Mouse (Mus musculus) c-Kit-negative CD71-positive TER-119-positive erythroid progenitor cells, embryonic 14.5 days (primary cell): ENCODE data around the gene Vegfc.

Experiments
- DNase-seq: peaks from one replicate; pipeline ENCODE4 v3.0.0-alpha.2; 2013; ENCODE audit warnings: low read depth, low spot score

Vegfc gene

DNA sequence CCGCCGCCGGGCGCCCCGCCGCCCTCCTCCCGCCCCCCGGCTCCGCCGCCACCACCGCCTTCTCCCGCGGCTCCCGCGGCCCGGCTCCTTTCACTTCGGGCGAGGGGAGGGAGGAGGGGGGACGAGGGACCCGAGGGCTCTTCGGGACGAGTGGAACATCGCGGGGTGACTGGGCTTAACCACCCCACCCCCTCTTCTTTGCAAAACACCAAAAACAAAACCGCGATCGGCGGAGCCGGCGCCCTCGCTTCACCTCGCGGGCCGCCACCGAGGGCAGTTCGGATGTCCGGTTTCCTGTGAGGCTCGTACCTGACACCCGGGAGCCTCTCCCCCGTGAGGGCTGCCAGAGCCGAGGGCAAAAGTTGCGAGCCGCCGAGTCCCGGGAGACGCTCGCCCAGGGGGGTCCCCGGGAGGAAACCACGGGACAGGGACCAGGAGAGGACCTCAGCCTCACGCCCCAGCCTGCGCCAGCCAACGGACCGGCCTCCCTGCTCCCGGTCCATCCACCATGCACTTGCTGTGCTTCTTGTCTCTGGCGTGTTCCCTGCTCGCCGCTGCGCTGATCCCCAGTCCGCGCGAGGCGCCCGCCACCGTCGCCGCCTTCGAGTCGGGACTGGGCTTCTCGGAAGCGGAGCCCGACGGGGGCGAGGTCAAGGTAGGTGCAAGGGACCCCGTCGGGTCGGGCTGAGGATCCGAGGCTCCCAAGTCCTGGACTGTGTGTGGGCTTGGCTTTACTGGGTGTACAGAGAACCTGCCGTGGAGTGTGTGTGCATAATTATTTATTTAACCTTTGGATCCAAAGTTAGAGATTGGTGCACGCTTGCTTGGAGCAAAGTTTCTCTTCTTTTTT, at the start of gene Vegfc:
TSS of gene Vegfc (plus strand) at position 336 of the 850 bp plus-strand sequence.
- no peak for DNase-seq

- no peak for DNase-seq
Observed at GRCm38 (mm10) chr8:54034584-54034983, 42.8 kb upstream of the Vegfc start.

GRCm38 (mm10) chr8:54042601-54043000, 34.8 kb upstream of the Vegfc start:
- DNase-seq: no peak

- no peak for DNase-seq
Observed at GRCm38 (mm10) chr8:54043468-54043867, 33.9 kb upstream of the Vegfc start.

- no peak for DNase-seq
Observed at GRCm38 (mm10) chr8:54053210-54053609, 24.2 kb upstream of the Vegfc start.

- DNase-seq: no peak
Observed at GRCm38 (mm10) chr8:54065492-54065891, 11.9 kb upstream of the Vegfc start.

- DNase-seq: no peak
Observed at GRCm38 (mm10) chr8:54076301-54076700, 1.1 kb upstream of the Vegfc start.

GRCm38 (mm10) chr8:54076791-54077270, 575 bp upstream of the Vegfc start:
- DNase-seq: no peak

DNA sequence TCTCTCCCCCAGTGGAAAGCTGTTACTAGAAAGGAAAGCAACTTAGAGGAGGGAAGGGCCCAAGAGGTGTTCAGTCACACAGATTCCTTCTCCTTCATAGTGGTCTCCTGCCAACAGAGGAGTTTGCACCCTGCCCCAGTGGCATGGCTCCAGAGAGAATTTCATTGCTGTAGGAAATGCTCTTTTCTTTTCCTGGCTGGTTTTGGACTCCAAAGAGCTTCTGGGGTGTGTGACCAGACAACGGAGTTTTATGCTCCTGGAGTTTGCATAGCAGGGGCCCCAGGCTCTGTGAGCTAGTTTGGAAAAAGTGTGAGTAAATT, 675 bp downstream of the Vegfc start:
- no peak for DNase-seq

DNA sequence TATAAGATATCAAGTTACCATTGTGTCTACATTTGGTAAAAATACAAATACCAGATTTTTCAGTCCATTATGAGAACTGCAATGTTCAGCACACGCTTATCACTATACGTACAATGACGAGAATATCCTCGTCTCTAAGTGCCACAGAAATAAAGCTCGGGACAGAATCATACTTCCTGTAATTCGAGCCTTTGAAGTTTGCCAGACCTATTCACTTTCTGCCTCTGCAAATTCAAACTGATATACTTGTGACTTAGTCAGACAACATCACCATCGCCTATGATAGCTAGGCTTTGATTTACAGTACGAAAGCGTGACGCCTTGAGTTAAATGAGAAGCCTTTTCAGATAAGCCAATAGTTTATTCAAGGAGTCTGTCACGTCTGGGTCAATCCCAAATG, 1.6 kb downstream of the Vegfc start:
- DNase-seq: no peak

DNA sequence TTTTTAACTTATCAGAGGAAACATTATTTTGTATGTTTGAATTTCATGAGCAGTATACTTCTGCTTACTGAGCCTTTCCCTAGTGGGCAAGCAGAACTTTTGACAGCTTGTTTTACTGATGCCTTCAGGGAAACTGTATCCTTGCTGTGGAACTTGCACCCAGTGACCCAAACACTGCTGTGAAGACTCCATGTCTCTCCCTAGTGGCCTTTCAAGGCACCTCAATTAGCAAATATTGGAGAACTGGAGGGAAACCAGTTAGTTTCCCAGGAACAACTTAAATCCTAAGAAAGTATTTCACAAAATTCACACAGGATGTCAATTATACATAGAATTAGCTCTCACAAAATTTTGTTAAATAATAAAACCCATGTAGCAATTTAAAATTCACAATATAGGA, 2.2 kb downstream of the Vegfc start:
- no peak for DNase-seq

GRCm38 (mm10) chr8:54085896-54086295, 8.5 kb downstream of the Vegfc start:
- no peak for DNase-seq

DNA sequence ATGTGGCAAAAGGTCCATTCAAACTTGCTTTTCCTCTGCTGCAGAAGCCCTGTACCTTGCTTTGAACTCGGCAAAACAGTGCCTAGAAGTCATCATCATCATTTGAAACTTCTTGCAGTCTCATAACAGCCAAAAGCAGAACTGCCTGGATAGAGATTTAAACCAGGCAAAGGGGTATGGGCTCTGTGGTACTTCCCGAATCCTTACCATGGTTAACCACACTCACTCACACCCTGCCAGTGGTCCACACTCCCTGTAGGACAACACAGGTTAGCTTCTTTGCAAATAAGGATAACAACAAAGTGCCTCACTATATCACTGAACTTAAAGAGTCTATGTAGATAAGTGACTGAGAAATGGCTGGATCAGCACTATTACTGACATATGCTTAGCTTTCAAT, 9.7 kb downstream of the Vegfc start:
- DNase-seq: no peak

DNA sequence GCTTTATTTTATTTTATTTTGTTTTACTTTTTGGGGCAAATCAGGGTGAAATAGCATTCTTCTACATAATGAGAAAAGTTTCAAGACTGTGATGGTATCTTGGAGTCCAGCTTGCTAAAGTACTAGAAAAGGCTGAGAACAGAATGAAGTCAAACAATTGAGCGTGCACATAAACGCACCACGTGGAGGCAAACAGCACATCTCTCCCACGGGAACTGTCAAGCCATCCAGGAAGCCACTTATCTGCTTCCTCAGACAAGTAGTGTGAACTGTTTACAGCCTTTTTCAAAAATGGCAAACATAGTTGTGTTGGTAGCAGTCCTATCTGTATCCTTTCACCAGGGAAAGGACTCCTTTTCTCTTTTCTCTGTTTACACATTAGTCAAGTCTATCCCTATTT, 11.8 kb downstream of the Vegfc start:
- no peak for DNase-seq

DNA sequence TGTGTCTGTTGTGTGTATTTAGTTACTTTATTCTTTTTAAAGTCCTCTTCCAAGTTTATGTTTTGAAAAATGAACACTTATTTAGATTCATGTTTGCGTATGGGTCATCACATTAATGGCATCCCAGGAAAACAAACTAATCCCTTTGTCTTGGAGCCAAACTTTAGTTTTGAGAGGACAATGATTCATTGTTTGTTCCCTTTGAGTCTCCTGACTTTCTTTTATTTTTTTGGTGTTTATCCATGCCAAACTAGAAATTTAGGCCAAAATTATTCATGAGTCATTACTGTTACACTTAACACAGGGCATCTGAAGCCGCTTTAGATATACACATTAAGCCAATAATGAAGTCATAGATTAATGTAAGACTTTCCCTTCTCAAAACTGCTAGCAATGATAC, 12.5 kb downstream of the Vegfc start:
- no peak for DNase-seq

DNA sequence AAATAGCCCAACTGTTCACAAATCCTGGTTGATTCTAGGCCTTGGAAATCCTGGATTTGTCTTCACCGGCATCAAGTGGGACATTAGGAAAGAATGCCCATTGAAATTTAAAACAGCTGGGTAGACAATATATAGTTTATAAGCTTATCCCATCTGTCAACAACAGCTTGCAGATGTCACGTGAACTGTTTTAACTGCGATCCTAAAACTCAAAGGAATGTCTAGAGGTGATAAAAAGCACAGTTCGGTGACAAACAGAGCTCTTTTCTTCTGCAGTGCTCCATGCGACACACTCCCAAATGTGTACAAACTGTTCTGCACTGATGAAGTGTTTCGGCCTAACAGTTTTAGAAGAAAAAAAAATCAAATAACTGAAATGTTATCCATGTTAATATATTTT, 22.7 kb downstream of the Vegfc start:
- no peak for DNase-seq

DNA sequence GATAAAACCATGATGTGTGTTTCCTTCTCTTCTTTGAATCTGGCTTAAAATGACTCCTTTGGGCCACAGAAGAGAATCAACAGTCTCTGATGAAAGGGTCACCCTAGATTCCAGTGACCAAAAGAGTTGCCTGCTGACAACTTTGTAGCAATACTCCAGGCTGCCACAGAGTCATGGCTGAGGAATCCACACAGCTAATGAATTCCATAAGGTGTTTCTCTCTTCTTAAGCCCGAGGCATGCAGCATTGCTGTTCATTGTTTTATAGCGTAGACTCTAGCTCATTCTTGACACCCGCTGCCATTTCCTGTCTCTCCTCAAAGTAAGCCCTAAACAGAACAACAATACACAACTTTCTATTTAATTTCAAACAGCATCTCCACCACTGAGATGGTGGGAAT, 37.2 kb downstream of the Vegfc start:
- DNase-seq: no peak

DNA sequence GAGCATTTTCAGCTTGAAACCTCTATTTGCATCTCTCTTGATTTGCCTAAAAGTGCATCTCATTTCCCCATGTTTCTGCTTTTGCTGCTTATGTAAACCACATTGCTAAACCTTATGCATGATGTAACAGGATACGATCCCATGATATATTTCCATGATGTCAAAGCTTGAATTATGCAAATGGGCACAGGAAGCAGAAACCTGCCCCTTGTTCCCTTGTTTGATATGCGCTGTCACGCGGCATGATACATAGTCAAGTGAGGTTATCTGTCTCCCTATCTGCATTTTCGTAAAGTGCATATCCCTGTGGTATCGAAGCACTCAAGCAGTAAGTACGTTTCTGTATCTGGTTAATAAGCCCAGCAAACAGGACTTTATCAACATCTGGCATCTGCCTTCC, 42.7 kb downstream of the Vegfc start:
- DNase-seq: no peak

DNA sequence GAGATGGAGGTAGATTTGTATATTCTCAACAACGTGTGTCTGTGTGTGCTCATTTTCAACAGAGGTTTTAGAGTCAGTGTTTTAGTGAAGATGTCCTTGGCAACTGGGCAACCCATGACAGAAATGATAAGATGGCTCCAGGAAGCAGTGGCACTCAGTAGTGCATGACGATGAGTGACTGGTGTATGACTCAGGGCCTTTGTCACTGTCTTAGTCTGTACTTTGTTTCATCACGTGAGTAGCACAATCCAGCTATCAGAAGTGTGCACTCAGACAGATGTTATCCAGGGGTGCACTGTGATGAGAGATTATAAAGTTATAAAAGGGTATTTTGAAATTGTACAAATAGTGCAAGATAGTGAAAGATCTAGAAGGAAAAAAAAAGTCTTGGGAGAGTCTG, 44.5 kb downstream of the Vegfc start:
- no peak for DNase-seq

GRCm38 (mm10) chr8:54122345-54122744, 44.9 kb downstream of the Vegfc start:
- no peak for DNase-seq

- no peak for DNase-seq
Observed at GRCm38 (mm10) chr8:54130558-54130957, 53.2 kb downstream of the Vegfc start.

GRCm38 (mm10) chr8:54153240-54153639, 75.8 kb downstream of the Vegfc start:
- no peak for DNase-seq

- no peak for DNase-seq
Observed at GRCm38 (mm10) chr8:54163505-54163904, 86.1 kb downstream of the Vegfc start.

GRCm38 (mm10) chr8:54185336-54185735, 107.9 kb downstream of the Vegfc start:
- DNase-seq: no peak
